ENCODE assay signal across 28 mouse cellular contexts in genomic region chr3:22040627-22041026, GRCm38 (mm10). TPM values are rescaled to one million over a fixed set of nuclear protein-coding genes. Genes with fewer than 3 reads are reported as not detected.
DNase-seq lines count a peak whose midpoint lies in the region; ATAC-seq and TF ChIP-seq lines count a peak whose summit lies in the region.
"Had no signal": no experiment of that assay in that cellular context is flagged by ENCODE, and none has a peak within 500 bp of the region (broad histone marks: within the 10 kb centered on the region; RNA-seq: fewer than 3 reads in every experiment).

No protein-coding gene starts in this region.

- H3K4me3 ChIP-seq in kidney, adult 2 months (ENCODE audit: insufficient read depth, low read depth, low read length) = no peak overlapping the region
- H3K4me3 ChIP-seq: embryonic facial prominence, embryonic 13.5 days; forebrain, embryonic 10.5 days; forebrain, embryonic 15.5 days; heart, embryonic 13.5 days; hindbrain, embryonic 10.5 days; hindbrain, embryonic 15.5 days; limb, embryonic 12.5 days; liver, embryonic 15.5 days; stomach, embryonic 15.5 days had no signal

- 92% methylated on average over 6 of the region's 6 CpGs for WGBS in kidney, adult 2 months

- H3K4me1 ChIP-seq in kidney, adult 2 months (ENCODE audit: control insufficient read depth, insufficient read depth, low read length) = no peaks in the 10 kb centered on the region
- H3K4me1 ChIP-seq: embryonic facial prominence, embryonic 13.5 days; forebrain, embryonic 15.5 days; heart, embryonic 13.5 days; hindbrain, embryonic 15.5 days; limb, embryonic 12.5 days; liver, embryonic 15.5 days; stomach, embryonic 15.5 days had no signal

- no peak for TF ChIP-seq CTCF in kidney, adult 2 months (conservative IDR thresholded peaks at IDR 0.05; ENCODE audit: insufficient read depth, insufficient read length, low read depth, low read length)

- DNase-seq in thymus, postnatal 0 days (ENCODE audit: low spot score) = peak; percentile 27
- no peak for DNase-seq in thymus, postnatal 36 days
- DNase-seq in CD8-positive naive resting alpha-beta T cell, adult 2 months (ENCODE audit: low read depth in 2 of 2, low spot score in 2 of 2) = peak; percentile 7 to 25
- no peak for DNase-seq in cerebellum, postnatal 4 days (ENCODE audit: low spot score in 2 of 2)
- no peak for DNase-seq in kidney, adult 2 months
- DNase-seq: adrenal gland, postnatal 14 days; cerebellum, adult 11-12 months; cerebellum, adult 9-11 months; heart, postnatal 10 days; kidney, adult 9 months; kidney, postnatal 14 days; layer of hippocampus, adult 9-11 months; lung, embryonic 14.5 days; lung, postnatal 14 days; right cerebral cortex, postnatal 25 days; thymus, postnatal 4 days had no signal

- no peak overlapping the region for H3K27ac ChIP-seq in kidney, adult 2 months (ENCODE audit: insufficient read depth, low read depth, low read length)
- H3K27ac ChIP-seq: embryonic facial prominence, embryonic 13.5 days; forebrain, embryonic 10.5 days; forebrain, embryonic 15.5 days; heart, embryonic 13.5 days; hindbrain, embryonic 10.5 days; hindbrain, embryonic 15.5 days; limb, embryonic 12.5 days; liver, embryonic 15.5 days; stomach, embryonic 15.5 days had no signal

- H3K27me3 ChIP-seq in kidney, adult 2 months (replicated peaks; ENCODE audit: control insufficient read depth, insufficient read depth, low read length) = no peaks in the 10 kb centered on the region
- H3K27me3 ChIP-seq: embryonic facial prominence, embryonic 13.5 days; forebrain, embryonic 15.5 days; heart, embryonic 13.5 days; hindbrain, embryonic 15.5 days; limb, embryonic 12.5 days; liver, embryonic 15.5 days; stomach, embryonic 15.5 days had no signal

- no peaks in the 10 kb centered on the region for H3K36me3 ChIP-seq in kidney, adult 2 months (ENCODE audit: control insufficient read depth, insufficient read depth, low read length)
- H3K36me3 ChIP-seq: embryonic facial prominence, embryonic 13.5 days; forebrain, embryonic 10.5 days; forebrain, embryonic 15.5 days; heart, embryonic 13.5 days; hindbrain, embryonic 10.5 days; hindbrain, embryonic 15.5 days; limb, embryonic 12.5 days; liver, embryonic 15.5 days; stomach, embryonic 15.5 days had no signal

- TF ChIP-seq POLR2A in kidney, adult 2 months (IDR thresholded peaks at IDR 0.05; ENCODE audit: low read depth, low read length) = no peak

- peak; percentile 95 for ATAC-seq in activated CD4-positive, CD25-positive, alpha-beta regulatory T cell, adult 4 months
- no peak for ATAC-seq in granulocyte monocyte progenitor cell, adult 5-6 weeks (replicated peaks; ENCODE audit: poor library complexity, severe bottlenecking)
- ATAC-seq: forebrain, embryonic 15.5 days; intestine, embryonic 16.5 days had no signal

RNA-seq across cellular contexts. Expression of gene Tbl1xr1, which starts 35.8 kb away (rescaled TPM):
- 27.0 and 30.6 TPM in 2 replicates for polyA plus RNA-seq in thymus, postnatal 0 days (2015; fragmentation: Nextera tagmentation; extraction: Ambion mirVana)
- polyA plus RNA-seq in activated CD4-positive, CD25-positive, alpha-beta regulatory T cell, adult 4 months (2017; shearing (Covaris generic)) = 10 to 100 TPM; 21.4 to 26.6 TPM
- 78.0 and 98.0 TPM in 2 replicates for total RNA-seq in granulocyte monocyte progenitor cell, adult 5-6 weeks (2014; fragmentation: Nextera tagmentation)
- total RNA-seq in granulocyte monocyte progenitor cell, adult 5-6 weeks (2017) = 71.4 and 89.8 TPM in 2 replicates
- polyA plus RNA-seq in kidney, adult 2 months (2012; rRNA removed) = 22.3 and 26.7 TPM in 2 replicates

Comparison
In these comparisons a context has a peak if more than half of its experiments do, and no peak if none do; other contexts are left out.
1. DNase-seq: peak in thymus, postnatal 0 days (single experiment) and CD8-positive naive resting alpha-beta T cell, adult 2 months (2 of 2); none in thymus, postnatal 36 days (0 of 2), cerebellum, postnatal 4 days (0 of 2) and kidney, adult 2 months (single experiment).